Mouse (Mus musculus): ENCODE data around the gene Zfp599.

DNA sequence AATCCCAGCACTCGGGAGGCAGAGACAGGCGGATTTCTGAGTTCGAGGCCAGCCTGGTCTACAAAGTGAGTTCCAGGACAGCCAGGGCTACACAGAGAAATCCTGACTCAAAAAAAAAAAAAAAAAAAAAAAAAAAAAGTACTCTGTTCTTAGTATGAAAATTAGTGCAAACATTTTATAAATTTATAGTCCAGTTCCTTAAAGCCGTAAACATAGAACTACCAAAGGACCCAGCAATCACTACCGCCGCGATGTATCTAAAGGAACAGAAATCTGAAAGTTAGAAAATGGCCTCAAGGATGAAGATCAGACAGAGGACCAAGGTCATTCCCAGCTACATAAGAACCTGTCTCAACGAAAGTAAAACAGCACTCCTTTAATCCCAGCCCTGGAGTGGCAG is 911 bp downstream of the Zfp599 start:
- TF ChIP-seq MAX (IDR thresholded peaks at IDR 0.05; ENCODE audit: low read length) (no peak), CTCF (IDR thresholded peaks at IDR 0.05 in 2 of 3, conservative IDR thresholded peaks at IDR 0.05 in 1 of 3; ENCODE audit: control insufficient read depth in 1 of 3, insufficient read depth in 1 of 3, low read depth in 2 of 3, low read length in 3 of 3, poor library complexity in 1 of 3, severe bottlenecking in 1 of 3) (no peak), ZNF384 (IDR thresholded peaks at IDR 0.05; ENCODE audit: low read depth, low read length) (peak; percentile 74), MAZ (IDR thresholded peaks at IDR 0.05; ENCODE audit: low read depth, low read length) (no peak), POLR2A (IDR thresholded peaks at IDR 0.05; ENCODE audit: control insufficient read depth in 1 of 2, insufficient read depth in 1 of 2, low read depth in 1 of 2, low read length in 2 of 2, poor library complexity in 1 of 2) (0 out of 4 replicates have a peak, but pooled peaks of 1 of the 2 experiments have one; percentile 13), GATA1 (IDR thresholded peaks at IDR 0.05; ENCODE audit: low read depth, low read length) (no peak)

All from MEL (cell line).